Mouse (Mus musculus) erythroid progenitor cell, adult 5-6 weeks (primary cell): ENCODE data around the gene Otx1. TPM values are rescaled to one million over a fixed set of nuclear protein-coding genes. Genes with fewer than 3 reads are reported as not detected.

Experiments used
- ATAC-seq: replicated peaks from 2 replicates; pipeline ENCODE4 v1.8.0; 2016; ENCODE audit warnings: moderate number of reproducible peaks, mild to moderate bottlenecking, moderate TSS enrichment, inconsistent platforms; ENCODE audit not compliant: poor library complexity, low FRiP score, severe bottlenecking
- total RNA-seq, 2 experiments: library from RNA; stranded (forward) in 1 of 2; stranded (reverse) in 1 of 2; fragments of 150-400 nt in 1 of 2; fragments of 186-747, 209-891 nt in 1 of 2; gene quantifications; 2 replicates each; pipeline versions ENCODE4 v1.2.3 to v1.2.4; 2015 to 2017; ENCODE audit warnings: low replicate concordance in 2 of 2

The Otx1 gene
- total RNA-seq (2015; ENCODE audit: low replicate concordance) (not detected in 2 replicates), total RNA-seq (2017; ENCODE audit: low replicate concordance) (not detected in 2 replicates)

DNA sequence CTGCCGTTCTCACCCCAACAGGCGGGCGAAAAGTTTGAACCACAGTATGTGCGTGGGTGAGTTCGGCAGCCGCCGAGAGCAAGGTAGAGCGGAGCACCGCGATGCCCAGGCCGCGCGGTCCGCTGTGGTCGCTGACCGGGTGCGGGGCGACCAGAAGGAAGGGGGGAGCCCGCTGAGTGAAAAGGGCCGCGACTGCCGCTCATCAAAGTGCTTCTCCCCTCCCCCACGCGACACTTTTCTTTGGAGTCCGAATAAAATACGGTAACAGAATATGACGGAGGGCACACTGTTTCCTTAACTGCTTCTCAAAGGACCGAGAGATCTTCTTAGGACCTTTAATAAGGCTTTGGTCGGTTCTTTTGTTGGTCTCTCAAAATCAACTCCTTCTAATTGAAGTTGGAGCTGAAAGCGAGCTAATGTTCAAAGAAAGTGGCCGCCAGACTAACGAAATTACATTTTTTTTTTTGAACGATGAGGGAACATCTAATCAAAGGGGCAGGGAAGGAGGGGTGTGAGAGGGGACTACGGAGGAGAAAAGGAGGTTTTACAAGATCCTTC lies at the start of gene Otx1:
Gene Otx1 (minus strand): TSS at position 115 of the 558 bp plus-strand sequence.
- ATAC-seq: no peak

- ATAC-seq: no peak
These were observed 48.2 kb upstream of the Otx1 start for GRCm38 (mm10) chr11:22050864-22051263.

- no peak for ATAC-seq
These were observed 37.2 kb upstream of the Otx1 start for GRCm38 (mm10) chr11:22039854-22040426.

DNA sequence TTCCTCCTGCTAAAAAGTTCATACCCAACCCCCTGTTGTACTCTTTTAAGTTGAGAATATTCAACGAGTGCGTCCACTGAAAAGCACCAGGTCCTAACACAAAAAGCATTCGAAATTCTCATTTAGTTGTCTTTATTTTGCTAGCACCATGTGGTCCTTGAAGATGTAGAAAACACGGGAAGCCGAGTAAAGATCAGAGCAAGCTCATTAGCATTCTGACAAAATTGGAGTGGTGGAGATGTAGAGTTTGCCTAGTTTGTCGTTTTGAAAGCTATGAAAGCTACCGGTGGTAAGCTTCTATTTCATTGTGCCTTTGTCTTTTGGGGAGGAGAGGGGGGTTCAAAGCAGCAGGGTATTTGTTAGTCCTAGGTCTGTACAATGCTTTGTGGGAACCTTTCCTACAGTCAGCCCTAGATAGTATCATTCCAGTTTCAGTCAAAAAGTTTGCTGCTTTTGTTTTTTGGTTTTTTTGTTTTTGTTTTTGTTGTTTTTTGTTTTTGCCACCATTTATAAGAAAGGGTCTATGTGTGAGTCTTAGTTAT lies 31.9 kb upstream of the Otx1 start:
- ATAC-seq: no peak

DNA sequence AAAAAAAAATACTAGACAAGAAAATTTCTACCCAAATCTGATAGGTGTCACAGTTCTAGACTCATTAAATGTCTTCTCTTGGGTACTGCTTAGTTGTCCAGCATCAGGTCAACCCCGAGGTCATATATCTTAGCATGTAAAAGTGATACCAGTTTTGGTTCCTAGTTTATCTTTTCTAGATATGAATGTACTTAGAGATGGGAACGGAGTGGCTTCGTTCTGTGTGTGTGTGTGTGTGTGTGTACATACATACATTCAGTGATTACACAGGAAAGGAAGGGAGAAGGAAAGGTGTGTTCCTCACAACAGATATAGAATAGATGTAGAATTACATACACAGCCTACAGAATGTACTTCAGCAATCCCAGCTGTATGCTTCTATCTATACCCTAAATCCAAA lies 30.9 kb upstream of the Otx1 start:
- ATAC-seq: no peak

GRCm38 (mm10) chr11:22020602-22021001 lies 17.9 kb upstream of the Otx1 start:
- no peak for ATAC-seq

DNA sequence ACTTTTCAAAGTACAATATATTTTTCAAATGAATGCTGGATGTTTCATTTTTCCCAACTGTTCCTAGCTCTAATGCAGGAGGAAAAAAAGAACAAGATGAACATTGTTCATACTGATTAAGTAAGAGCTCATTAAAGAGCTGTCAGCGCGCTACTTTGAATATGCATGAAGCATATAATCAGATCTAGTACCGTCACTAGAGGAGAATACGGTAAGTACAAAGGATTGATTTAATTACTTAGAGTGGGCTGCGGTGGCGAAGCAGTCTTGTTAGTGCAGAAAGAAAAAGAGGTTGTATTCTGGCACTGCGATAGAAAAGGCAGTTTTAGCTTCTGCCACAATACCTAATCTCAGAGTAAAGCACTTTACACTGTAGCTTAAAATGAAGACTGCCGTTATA lies 14.7 kb upstream of the Otx1 start:
- ATAC-seq: no peak

DNA sequence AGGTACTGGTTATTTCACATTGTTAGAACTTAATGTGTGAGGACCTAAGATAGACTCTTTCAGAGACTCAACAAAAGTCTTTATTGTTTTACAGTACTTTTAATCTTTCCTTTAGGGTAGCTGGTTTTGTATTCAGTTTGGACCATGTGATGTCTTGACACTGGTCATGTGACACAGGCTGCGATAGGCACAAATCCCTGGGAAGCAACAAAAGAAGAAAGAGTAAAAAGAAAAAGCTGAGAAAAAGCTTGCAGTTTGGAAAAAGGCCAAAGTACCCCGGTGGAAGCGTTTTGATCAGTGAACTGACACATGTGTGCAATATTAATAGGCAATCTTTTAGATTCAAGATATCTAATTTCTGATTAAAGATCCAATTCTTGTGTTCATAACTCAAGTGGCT lies 13.6 kb upstream of the Otx1 start:
- no peak for ATAC-seq

DNA sequence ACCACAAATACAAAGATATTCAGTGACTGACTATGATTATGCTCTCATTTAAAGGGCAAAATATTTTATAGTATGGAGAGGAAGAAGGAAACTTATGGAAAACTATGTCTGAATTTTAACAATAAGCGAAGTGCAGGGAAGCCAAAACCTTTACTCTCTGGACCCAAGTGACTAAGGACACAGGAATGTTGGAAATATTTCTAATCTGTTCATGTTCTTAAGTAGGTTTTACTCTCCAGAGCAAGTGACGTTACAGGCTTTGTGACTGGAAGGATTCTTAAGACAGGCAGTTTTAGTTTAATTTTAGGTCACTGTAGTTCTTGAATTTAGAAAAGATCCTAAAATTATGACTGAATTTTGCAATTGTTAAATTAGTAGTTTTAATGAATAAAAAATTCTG lies 6.1 kb upstream of the Otx1 start:
- no peak for ATAC-seq

DNA sequence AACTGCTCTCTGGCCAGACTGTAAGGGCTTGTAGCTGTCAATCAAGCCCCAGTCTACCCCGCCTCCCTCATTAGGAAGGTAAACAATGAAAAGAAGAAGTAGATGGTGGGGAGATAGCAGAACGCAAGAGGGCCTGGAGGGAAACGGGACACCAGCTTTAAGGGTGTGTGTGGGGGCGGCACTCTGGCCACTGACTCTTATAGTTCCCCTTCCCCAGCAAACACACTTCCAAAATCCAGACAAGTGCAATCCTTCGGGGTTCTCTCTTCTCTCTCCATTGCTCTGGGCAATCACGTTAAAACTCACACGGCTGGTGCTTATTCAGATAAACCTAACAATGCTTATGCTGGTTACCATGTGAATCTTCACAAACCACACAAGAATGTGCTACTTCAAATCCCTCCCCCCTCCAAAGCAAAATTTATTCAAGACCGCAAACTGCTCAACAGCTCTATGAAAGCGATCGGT lies 5.5 kb upstream of the Otx1 start:
- ATAC-seq: no peak

GRCm38 (mm10) chr11:22007781-22008110 lies 5.0 kb upstream of the Otx1 start:
- no peak for ATAC-seq

GRCm38 (mm10) chr11:22007088-22007780 lies 4.5 kb upstream of the Otx1 start:
- no peak for ATAC-seq

GRCm38 (mm10) chr11:22006471-22007087 lies 3.9 kb upstream of the Otx1 start:
- ATAC-seq: no peak

DNA sequence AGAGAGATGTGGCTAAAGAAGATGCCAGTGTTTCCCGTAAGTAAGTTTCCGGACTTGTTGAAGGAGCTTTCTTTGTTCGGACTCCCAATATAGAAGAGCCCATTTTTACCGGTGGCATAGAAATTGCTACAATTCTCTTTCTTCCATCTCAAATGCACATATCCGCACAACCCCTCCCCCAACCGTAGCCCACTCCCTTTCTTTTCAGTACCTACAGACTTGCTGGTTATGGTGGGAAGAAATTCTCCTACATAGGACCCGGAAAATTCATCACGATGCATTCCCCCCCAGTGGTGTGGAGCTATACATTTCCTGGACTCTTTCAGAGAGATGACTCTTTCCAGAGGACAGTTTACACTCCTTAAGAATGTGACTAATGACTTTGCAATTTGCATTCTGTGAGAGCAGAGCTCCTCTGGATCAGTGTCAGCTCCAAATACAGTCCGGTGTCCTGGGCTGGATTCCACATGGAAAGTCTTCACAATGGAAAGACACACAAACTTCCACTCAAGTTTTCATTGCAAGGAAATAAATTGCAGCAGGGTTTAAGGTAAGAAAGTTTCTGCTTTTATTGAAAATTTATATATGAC lies 2.7 kb upstream of the Otx1 start:
- no peak for ATAC-seq

DNA sequence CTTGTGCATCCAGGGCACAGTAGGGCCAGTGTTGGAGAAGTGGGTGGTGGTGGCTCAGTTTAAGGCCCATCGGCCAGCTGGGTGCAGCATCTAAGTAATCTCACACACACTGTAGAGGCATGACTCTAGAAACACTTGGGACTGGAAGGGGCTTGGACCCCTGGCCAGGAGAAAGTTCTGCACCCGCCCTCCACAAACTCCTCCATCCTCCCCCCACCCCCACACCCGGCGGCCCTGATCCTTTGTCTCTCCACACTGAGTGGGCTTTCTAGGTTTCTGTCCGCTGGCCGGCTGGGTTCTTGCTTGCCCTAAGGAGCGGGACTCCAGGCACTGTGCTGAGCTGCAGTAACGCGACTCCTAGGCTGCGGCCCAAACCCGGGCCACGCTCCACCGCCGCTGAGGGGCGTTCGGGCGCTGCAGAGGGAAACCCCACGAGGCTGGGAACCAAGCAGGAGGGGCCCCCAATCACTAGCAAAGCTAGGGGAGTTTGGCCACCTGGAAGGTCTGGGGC lies 1.7 kb upstream of the Otx1 start:
- no peak for ATAC-seq

DNA sequence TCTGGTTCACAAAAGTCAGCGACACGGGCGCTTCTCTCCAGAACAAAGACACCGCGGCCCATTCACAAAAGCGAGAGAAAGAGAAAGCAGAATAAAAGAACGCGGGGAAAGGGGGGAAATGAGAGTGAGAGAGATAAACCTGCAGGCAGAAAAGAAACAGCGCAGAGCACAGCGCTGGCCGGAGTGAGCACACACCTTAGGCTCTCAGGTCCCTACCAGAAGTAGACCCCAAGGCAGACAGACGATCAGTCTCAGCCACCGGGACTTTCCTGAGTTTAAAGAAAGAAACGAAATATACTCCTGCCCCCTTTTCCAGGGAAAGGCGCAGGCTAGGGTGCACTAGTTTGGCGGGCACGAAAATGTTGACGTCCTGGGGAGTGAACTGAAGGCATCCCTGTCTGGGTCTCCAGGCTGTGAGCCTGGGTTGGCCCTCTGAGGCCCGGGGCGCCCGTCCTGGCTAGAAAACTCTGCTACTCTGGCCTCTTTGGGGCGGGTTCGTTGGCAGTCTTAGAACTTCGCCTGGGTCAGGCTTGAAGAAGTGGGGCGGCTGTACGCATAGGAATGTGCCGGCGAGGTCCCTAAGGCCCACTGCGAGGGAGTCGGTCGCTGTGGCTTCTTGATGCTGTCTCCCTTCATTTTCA lies 764 bp upstream of the Otx1 start:
- no peak for ATAC-seq

DNA sequence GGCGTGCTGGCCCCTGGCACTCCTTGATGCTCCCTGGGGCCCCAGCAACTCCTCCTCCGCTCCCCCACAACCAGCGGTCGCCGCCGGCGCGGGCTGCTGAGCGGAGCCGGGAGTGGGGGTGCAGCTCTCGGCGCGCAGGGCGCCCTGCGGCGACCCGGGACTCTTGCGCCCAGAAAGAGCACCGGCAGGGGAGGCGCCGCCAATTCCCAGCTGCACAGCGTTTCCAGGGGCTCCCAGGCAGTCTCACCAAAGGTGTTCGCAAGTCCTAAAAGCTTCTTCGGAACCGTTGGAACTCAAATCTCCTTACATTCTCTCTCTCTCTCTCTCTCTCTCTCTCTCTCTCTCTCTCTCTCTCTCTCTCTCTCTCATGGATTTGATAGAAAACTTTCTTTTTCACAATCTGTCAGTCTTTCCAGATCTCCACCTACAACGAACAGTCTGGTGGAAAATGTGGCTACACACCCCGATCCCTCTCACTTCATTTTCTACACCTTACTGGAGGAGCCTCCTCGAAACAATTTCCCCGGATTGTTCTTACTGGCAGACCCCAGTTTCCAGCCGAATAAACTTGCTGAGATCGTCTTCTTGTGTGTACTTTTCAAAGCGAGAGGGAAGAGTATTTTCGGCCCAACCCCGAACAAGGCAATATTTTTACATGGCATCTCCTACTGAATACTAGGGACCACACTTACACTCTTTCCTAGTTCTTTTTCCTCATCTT lies 475 bp downstream of the Otx1 start:
- no peak for ATAC-seq

GRCm38 (mm10) chr11:22001321-22002061 lies 1.2 kb downstream of the Otx1 start:
- no peak for ATAC-seq
